Mouse (Mus musculus) intestine, embryonic 16.5 days (tissue): ENCODE data around the gene Mlx. TPM values are rescaled to one million over a fixed set of nuclear protein-coding genes. Genes with fewer than 3 reads are reported as not detected.

ENCODE experiments used
- ATAC-seq: fragments of 200-750 bp; cut with Nextera tagmentation; 2 replicates; pipeline ENCODE4 v1.8.0; 2017; ENCODE audit warnings: moderate TSS enrichment, moderate library complexity
- H3K27ac ChIP-seq: fragments of 300-500 bp; sonication (generic); 2 replicates; pipeline ENCODE4 v1.5.1; 2014; ENCODE audit warnings: mild to moderate bottlenecking, low read length
- H3K27me3 ChIP-seq: fragments of 300-500 bp; sonication (generic); replicated peaks from 2 replicates; pipeline ENCODE4 v1.6.1; 2014; ENCODE audit warnings: low read length, control low read depth, mixed read lengths; ENCODE audit not compliant: control insufficient read depth, insufficient read depth
- H3K36me3 ChIP-seq: fragments of 300-500 bp; sonication (generic); 2 replicates; pipeline ENCODE4 v1.6.1; 2014; ENCODE audit warnings: low read length, control low read depth; ENCODE audit not compliant: control insufficient read depth, insufficient read depth
- H3K4me1 ChIP-seq: fragments of 300-500 bp; sonication (generic); 2 replicates; pipeline ENCODE4 v1.6.1; 2014; ENCODE audit warnings: low read length, control low read depth, mixed read lengths; ENCODE audit not compliant: control insufficient read depth, insufficient read depth
- H3K4me2 ChIP-seq: fragments of 300-500 bp; sonication (generic); 2 replicates; pipeline ENCODE4 v1.6.1; 2014; ENCODE audit warnings: low read depth, low read length, control low read depth
- H3K4me3 ChIP-seq: fragments of 300-500 bp; sonication (generic); 2 replicates; pipeline ENCODE4 v1.5.1; 2014; ENCODE audit warnings: mild to moderate bottlenecking, low read length
- H3K9ac ChIP-seq: fragments of 300-500 bp; sonication (generic); 2 replicates; pipeline ENCODE4 v1.6.1; 2014; ENCODE audit warnings: low read depth, low read length
- H3K9me3 ChIP-seq: fragments of 300-500 bp; sonication (generic); 2 replicates; pipeline ENCODE4 v1.6.1; 2016; ENCODE audit warnings: low read length, control low read depth; ENCODE audit not compliant: control insufficient read depth
- WGBS: fragments of 180-500 bp; shearing (Covaris S2); extraction: QIAGEN DNeasy Blood & Tissue Kit; methylation state at CpG from one replicate; pipeline ENCODE4 v1.1.7; 2014; 5-methylcytosine and 5-hydroxymethylcytosine counted together
- polyA plus RNA-seq: library from polyadenylated mRNA; unstranded; fragments of >200 nt; fragmentation: Nextera tagmentation; extraction: Ambion mirVana; gene quantifications from 2 replicates; pipeline ENCODE4 v1.2.1, GENCODE M21; 2015

Gene Mlx
- 78.6 and 87.5 TPM in 2 replicates for polyA plus RNA-seq

GRCm38 (mm10) chr11:101086756-101087681 is at the start of gene Mlx:
TSS of gene Mlx (plus strand) at chr11:101087277.
- ATAC-seq = peak; percentile 85

GRCm38 (mm10) chr11:101037795-101038194 is 49.3 kb upstream of the Mlx start:
- Histone ChIP-seq H3K9ac (no peak overlapping the region), H3K27me3 (no peaks in the 10 kb centered on the region), H3K9me3 (no peaks in the 10 kb centered on the region), H3K4me3 (no peak overlapping the region), H3K36me3 (peaks cover 4% of the 10 kb centered on the region), H3K4me2 (no peak overlapping the region), H3K4me1 (no peaks in the 10 kb centered on the region), H3K27ac (no peak overlapping the region)
- no peak for ATAC-seq
- WGBS = 79% methylated on average over 10 of the region's 10 CpGs

More at GRCm38 (mm10) chr11:101086756-101087681, at the start of gene Mlx:
- Histone ChIP-seq H3K9me3 (no peaks in the 10 kb centered on the region), H3K27me3 (no peaks in the 10 kb centered on the region), H3K36me3 (peaks cover 20% of the 10 kb centered on the region), H3K4me1 (peaks cover 33% of the 10 kb centered on the region), H3K27ac (peak within 1 kb of the TSS; percentile 89), H3K4me2 (peak within 1 kb of the TSS; percentile 87), H3K4me3 (peak within 1 kb of the TSS; percentile 85), H3K9ac (peak within 1 kb of the TSS; percentile 92)
- WGBS = 1% methylated on average over 52 of the region's 52 CpGs

GRCm38 (mm10) chr11:101045826-101046225 is 41.3 kb upstream of the Mlx start:
- Histone ChIP-seq H3K36me3 (peaks cover 10% of the 10 kb centered on the region; the same call in 1 of the 2 replicates), H3K9me3 (no peaks in the 10 kb centered on the region), H3K27ac (no peak overlapping the region), H3K4me1 (no peaks in the 10 kb centered on the region), H3K4me2 (no peak overlapping the region), H3K9ac (no peak overlapping the region), H3K27me3 (no peaks in the 10 kb centered on the region), H3K4me3 (no peak overlapping the region)
- no peak for ATAC-seq
- WGBS = 87% methylated on average over 4 of the region's 4 CpGs

GRCm38 (mm10) chr11:101046440-101046839 is 40.6 kb upstream of the Mlx start:
- Histone ChIP-seq H3K9ac (no peak overlapping the region), H3K4me3 (no peak overlapping the region), H3K4me2 (no peak overlapping the region), H3K4me1 (no peaks in the 10 kb centered on the region), H3K36me3 (peaks cover 10% of the 10 kb centered on the region; the same call in 1 of the 2 replicates), H3K27me3 (no peaks in the 10 kb centered on the region), H3K9me3 (no peaks in the 10 kb centered on the region), H3K27ac (no peak overlapping the region)
- 55% methylated on average over 9 of the region's 9 CpGs for WGBS
- no peak for ATAC-seq

- no peaks in the 10 kb centered on the region for H3K4me1 ChIP-seq
- peaks cover 10% of the 10 kb centered on the region; the same call in 1 of the 2 replicates for H3K36me3 ChIP-seq
These were observed 39.6 kb upstream of the Mlx start for GRCm38 (mm10) chr11:101047502-101047901.

GRCm38 (mm10) chr11:101050359-101050758 is 36.7 kb upstream of the Mlx start:
- no peak for ATAC-seq
- no peak overlapping the region for H3K9ac ChIP-seq
- no peaks in the 10 kb centered on the region for H3K27me3 ChIP-seq
- no peak overlapping the region for H3K27ac ChIP-seq
- no peak overlapping the region for H3K4me3 ChIP-seq
- H3K4me1 ChIP-seq = peaks cover 6% of the 10 kb centered on the region
- H3K4me2 ChIP-seq = no peak overlapping the region
- 88% methylated on average over 9 of the region's 9 CpGs for WGBS
- no peaks in the 10 kb centered on the region for H3K9me3 ChIP-seq
- H3K36me3 ChIP-seq = peaks cover 3% of the 10 kb centered on the region; the same call in 1 of the 2 replicates

More at GRCm38 (mm10) chr11:101047502-101047901, 39.6 kb upstream of the Mlx start:
- ATAC-seq = no peak
- Histone ChIP-seq H3K9ac (no peak overlapping the region), H3K4me3 (no peak overlapping the region), H3K27ac (no peak overlapping the region), H3K4me2 (no peak overlapping the region), H3K27me3 (no peaks in the 10 kb centered on the region), H3K9me3 (no peaks in the 10 kb centered on the region)
- 74% methylated on average over 3 of the region's 3 CpGs for WGBS

- Histone ChIP-seq H3K9me3 (no peaks in the 10 kb centered on the region), H3K36me3 (peaks cover 3% of the 10 kb centered on the region; the same call in 1 of the 2 replicates), H3K27ac (no peak overlapping the region), H3K4me2 (no peak overlapping the region), H3K27me3 (no peaks in the 10 kb centered on the region), H3K4me3 (no peak overlapping the region), H3K4me1 (peaks cover 13% of the 10 kb centered on the region), H3K9ac (no peak overlapping the region)
- WGBS = 88% methylated on average over 6 of the region's 6 CpGs
- ATAC-seq = no peak
These were observed 36.0 kb upstream of the Mlx start for GRCm38 (mm10) chr11:101051051-101051493.

GRCm38 (mm10) chr11:101051617-101052016 is 35.5 kb upstream of the Mlx start:
- WGBS = 82% methylated on average over 8 of the region's 8 CpGs
- ATAC-seq = no peak
- H3K36me3 ChIP-seq = no peaks in the 10 kb centered on the region; the same call in 1 of the 2 replicates
- no peak overlapping the region for H3K4me3 ChIP-seq
- H3K4me1 ChIP-seq = peaks cover 18% of the 10 kb centered on the region
- no peak overlapping the region for H3K27ac ChIP-seq
- no peak overlapping the region for H3K4me2 ChIP-seq
- H3K9me3 ChIP-seq = no peaks in the 10 kb centered on the region
- H3K9ac ChIP-seq = no peak overlapping the region
- no peaks in the 10 kb centered on the region for H3K27me3 ChIP-seq

GRCm38 (mm10) chr11:101052751-101053473 is 34.2 kb upstream of the Mlx start:
- Histone ChIP-seq H3K36me3 (no peaks in the 10 kb centered on the region; the same call in 1 of the 2 replicates), H3K9ac (0 out of 2 replicates have a peak overlapping the region, but pooled peaks have one; percentile 17), H3K4me3 (no peak overlapping the region), H3K4me2 (no peak overlapping the region), H3K27ac (peak overlapping the region; percentile 80), H3K4me1 (peaks cover 29% of the 10 kb centered on the region), H3K9me3 (no peaks in the 10 kb centered on the region), H3K27me3 (no peaks in the 10 kb centered on the region)
- peak; percentile 85 for ATAC-seq
- 70% methylated on average over 10 of the region's 10 CpGs for WGBS
